Mouse (Mus musculus): ENCODE measurements around the gene Zfp219.

GRCm38 (mm10) chr14:52019051-52019589 is 1.4 kb downstream of the Zfp219 start:
- TF ChIP-seq CTCF (IDR thresholded peaks at IDR 0.05; ENCODE audit: control insufficient read depth, insufficient read depth, low read length) (peak; percentile 52), POLR2A (IDR thresholded peaks at IDR 0.05; ENCODE audit: borderline replicate concordance, control insufficient read depth, low read depth, low read length) (no peak)

All from bone marrow, adult 2 months (tissue).